Mouse (Mus musculus) hindbrain, postnatal 0 days (tissue): ENCODE measurements around the gene Gnao1. TPM values are rescaled to one million over a fixed set of nuclear protein-coding genes. Genes with fewer than 3 reads are reported as not detected.

Source experiments
- ATAC-seq: fragments of 200-750 bp; cut with Nextera tagmentation; 2 replicates; pipeline ENCODE4 v1.8.0; 2017; ENCODE audit warnings: mild to moderate bottlenecking, moderate TSS enrichment, moderate library complexity
- DNase-seq: peaks from one replicate; pipeline ENCODE4 v3.0.0-alpha.2; 2015; ENCODE audit warnings: low spot score
- H3K27ac ChIP-seq: fragments of 300-500 bp; sonication (generic); 2 replicates; pipeline ENCODE4 v1.5.1; 2014; ENCODE audit warnings: mild to moderate bottlenecking
- H3K27me3 ChIP-seq: fragments of 300-500 bp; sonication (generic); 2 replicates; pipeline ENCODE4 v1.6.1; 2014; ENCODE audit warnings: low read length, mixed read lengths; ENCODE audit not compliant: insufficient read depth
- H3K36me3 ChIP-seq: fragments of 300-500 bp; sonication (generic); 2 replicates; pipeline ENCODE4 v1.6.1; 2014; ENCODE audit warnings: low read length, mixed read lengths; ENCODE audit not compliant: insufficient read depth
- H3K4me1 ChIP-seq: fragments of 300-500 bp; sonication (generic); 2 replicates; pipeline ENCODE4 v1.6.1; 2014; ENCODE audit warnings: antibody characterized with exemption, low read length, mixed read lengths; ENCODE audit not compliant: insufficient read depth
- H3K4me2 ChIP-seq: fragments of 300-500 bp; sonication (generic); 2 replicates; pipeline ENCODE4 v1.6.1; 2014; ENCODE audit warnings: low read depth, mild to moderate bottlenecking, low read length, moderate library complexity, mixed read lengths
- H3K4me3 ChIP-seq: fragments of 300-500 bp; sonication (generic); 2 replicates; pipeline ENCODE4 v1.5.1; 2014; ENCODE audit warnings: low read length
- H3K9ac ChIP-seq: fragments of 300-500 bp; sonication (generic); replicated peaks from 2 replicates; pipeline ENCODE4 v1.6.1; 2014; ENCODE audit warnings: mild to moderate bottlenecking, low read length, moderate library complexity, mixed read lengths
- H3K9me3 ChIP-seq: fragments of 300-500 bp; sonication (generic); 2 replicates; pipeline ENCODE4 v1.6.1; 2016; ENCODE audit warnings: low read length, mixed read lengths
- CTCF ChIP-seq: IDR thresholded peaks from 2 replicates; pipeline ENCODE4 v1.5.1; 2016; ENCODE audit warnings: antibody characterized with exemption, control low read depth, low read depth
- whole genome bisulfite sequencing: fragments of 180-500 bp; shearing (Covaris S2); extraction: QIAGEN DNeasy Blood & Tissue Kit; methylation state at CpG from one replicate; pipeline ENCODE4 v1.1.7; 2014; 5-methylcytosine and 5-hydroxymethylcytosine counted together
- polyA plus RNA-seq: library from polyadenylated mRNA; unstranded; fragments of >200 nt; fragmentation: Nextera tagmentation; extraction: Ambion mirVana; gene quantifications from 2 replicates; pipeline ENCODE4 v1.2.1, GENCODE M21; 2015
- total RNA-seq: library from RNA; depleted of rRNA; stranded (reverse); fragments of >200 nt; gene quantifications from 2 replicates; pipeline ENCODE4 v1.2.3, GENCODE M21; 2014

Gene Gnao1
- total and polyA plus RNA-seq, 2 experiments from 2014 or later: 244 to 291 TPM

GRCm38 (mm10) chr8:93812566-93813404 lies 3.0 kb downstream of the Gnao1 start:
- WGBS: 2% methylated on average over 35 of the region's 35 CpGs
- ATAC-seq: peak; percentile 1; the same call in 1 of the 2 replicates
- H3K9me3 ChIP-seq: no peaks in the 10 kb centered on the region
- no peaks in the 10 kb centered on the region for H3K27me3 ChIP-seq
- H3K27ac ChIP-seq: peak overlapping the region; percentile 97
- H3K4me1 ChIP-seq: peaks cover 11% of the 10 kb centered on the region; the same call in 1 of the 2 replicates
- H3K36me3 ChIP-seq: peaks cover 4% of the 10 kb centered on the region; the same call in 1 of the 2 replicates
- H3K4me3 ChIP-seq: peak overlapping the region; percentile 90
- peak; percentile 35 for DNase-seq
- no peak for TF ChIP-seq CTCF
- H3K4me2 ChIP-seq: peak overlapping the region; percentile 92
- peak overlapping the region; percentile 94 for H3K9ac ChIP-seq

GRCm38 (mm10) chr8:93813405-93813761 lies 3.6 kb downstream of the Gnao1 start:
- Histone ChIP-seq H3K27ac (peak overlapping the region; percentile 97), H3K4me1 (peaks cover 11% of the 10 kb centered on the region; the same call in 1 of the 2 replicates), H3K4me3 (peak overlapping the region; percentile 90), H3K27me3 (no peaks in the 10 kb centered on the region), H3K36me3 (peaks cover 7% of the 10 kb centered on the region; the same call in 1 of the 2 replicates), H3K4me2 (peak overlapping the region; percentile 92), H3K9me3 (no peaks in the 10 kb centered on the region), H3K9ac (peak overlapping the region; percentile 94)
- peak; percentile 96 for DNase-seq
- whole genome bisulfite sequencing: under 1% methylated on average over 26 of the region's 26 CpGs
- TF ChIP-seq CTCF: peak; percentile 35; the same call in 1 of the 2 replicates
- peak; percentile 79 for ATAC-seq

DNA sequence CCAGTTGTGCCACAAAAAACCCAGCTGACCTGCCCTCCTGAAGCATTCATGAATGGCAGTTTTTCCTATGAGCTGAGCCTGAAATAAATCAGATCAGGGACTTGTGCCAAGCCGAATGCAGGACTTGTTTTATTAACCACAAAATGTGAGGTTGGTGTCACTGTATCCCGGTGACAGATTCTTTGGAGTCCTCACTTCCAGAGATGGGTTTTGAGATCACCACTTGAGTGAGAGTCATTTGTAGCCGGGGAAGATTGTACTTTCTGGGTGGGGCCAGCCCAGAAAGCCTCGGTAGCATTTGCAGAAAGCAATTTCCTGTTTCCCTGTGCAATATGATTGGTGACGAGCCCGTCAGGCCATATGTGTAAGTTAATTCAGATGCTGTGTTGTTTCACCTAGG lies 4.5 kb downstream of the Gnao1 start:
- peaks cover 10% of the 10 kb centered on the region; the same call in 1 of the 2 replicates for H3K36me3 ChIP-seq
- no peak for TF ChIP-seq CTCF
- no peak for DNase-seq
- ATAC-seq: no peak
- H3K4me3 ChIP-seq: peak overlapping the region; percentile 90
- H3K4me2 ChIP-seq: peak overlapping the region; percentile 92
- H3K4me1 ChIP-seq: peaks cover 9% of the 10 kb centered on the region; the same call in 1 of the 2 replicates
- 35% methylated on average over 6 of the region's 6 CpGs for WGBS
- peak overlapping the region; percentile 58; the same call in 1 of the 2 replicates for H3K27ac ChIP-seq
- no peaks in the 10 kb centered on the region for H3K27me3 ChIP-seq
- no peaks in the 10 kb centered on the region for H3K9me3 ChIP-seq
- peak overlapping the region; percentile 48 for H3K9ac ChIP-seq

GRCm38 (mm10) chr8:93816226-93816625 lies 6.5 kb downstream of the Gnao1 start:
- Histone ChIP-seq H3K4me2 (peak overlapping the region; percentile 92; the same call in 1 of the 2 replicates), H3K4me3 (no peak overlapping the region), H3K9ac (no peak overlapping the region), H3K36me3 (peaks cover 10% of the 10 kb centered on the region; the same call in 1 of the 2 replicates), H3K27ac (no peak overlapping the region), H3K4me1 (peaks cover 8% of the 10 kb centered on the region; the same call in 1 of the 2 replicates), H3K27me3 (no peaks in the 10 kb centered on the region), H3K9me3 (no peaks in the 10 kb centered on the region)
- no peak for TF ChIP-seq CTCF
- WGBS: 49% methylated on average over 6 of the region's 6 CpGs
- no peak for DNase-seq
- no peak for ATAC-seq

DNA sequence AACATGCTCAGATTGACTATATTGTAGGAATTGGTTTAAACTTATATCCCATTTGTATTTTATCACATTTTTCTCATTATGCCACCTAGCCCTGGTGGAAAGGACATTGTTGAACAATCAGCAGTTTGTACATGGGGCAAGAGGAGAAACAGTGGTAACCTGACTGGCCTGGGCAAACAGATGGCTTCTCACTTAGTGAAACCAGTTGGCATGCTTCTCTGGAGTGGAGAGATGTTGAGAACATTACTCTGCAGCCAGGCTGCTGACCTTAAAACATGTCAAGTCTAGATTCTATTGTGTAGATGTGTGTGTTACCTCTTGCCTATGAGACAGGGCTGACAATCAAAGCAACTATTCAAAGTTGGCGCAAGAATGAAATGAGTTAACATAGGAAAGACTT lies 7.6 kb downstream of the Gnao1 start:
- peaks cover 8% of the 10 kb centered on the region; the same call in 1 of the 2 replicates for H3K4me1 ChIP-seq
- no peak for DNase-seq
- 89% methylated on average over 1 of the region's 1 CpGs for WGBS

GRCm38 (mm10) chr8:93819929-93820328 lies 10.2 kb downstream of the Gnao1 start:
- Histone ChIP-seq H3K4me1 (peaks cover 8% of the 10 kb centered on the region; the same call in 1 of the 2 replicates), H3K4me2 (no peak overlapping the region), H3K27me3 (no peaks in the 10 kb centered on the region), H3K9me3 (no peaks in the 10 kb centered on the region), H3K27ac (no peak overlapping the region), H3K9ac (no peak overlapping the region), H3K36me3 (peaks cover 17% of the 10 kb centered on the region; the same call in 1 of the 2 replicates), H3K4me3 (no peak overlapping the region)
- TF ChIP-seq CTCF: no peak
- DNase-seq (no peak), ATAC-seq (no peak)
- WGBS: 75% methylated on average over 4 of the region's 4 CpGs

More for the DNA sequence above, 7.6 kb downstream of the Gnao1 start:
- H3K9me3 ChIP-seq: no peaks in the 10 kb centered on the region
- peaks cover 10% of the 10 kb centered on the region; the same call in 1 of the 2 replicates for H3K36me3 ChIP-seq
- ATAC-seq: no peak
- no peaks in the 10 kb centered on the region for H3K27me3 ChIP-seq
- H3K4me2 ChIP-seq: no peak overlapping the region
- no peak for TF ChIP-seq CTCF
- no peak overlapping the region for H3K4me3 ChIP-seq
- no peak overlapping the region for H3K9ac ChIP-seq
- H3K27ac ChIP-seq: no peak overlapping the region
